Mouse (Mus musculus) midbrain, embryonic 10.5 days (tissue): ENCODE measurements around the gene Gimap9. TPM values are rescaled to one million over a fixed set of nuclear protein-coding genes. Genes with fewer than 3 reads are reported as not detected.

Source experiments
- DNase-seq: peaks from one replicate; pipeline ENCODE4 v3.0.0-alpha.2; 2017; ENCODE audit warnings: low spot score
- H3K27ac ChIP-seq: fragments of 300-500 bp; sonication (generic); replicated peaks from 2 replicates; pipeline ENCODE4 v1.5.1; 2016; ENCODE audit warnings: mild to moderate bottlenecking
- H3K27me3 ChIP-seq: fragments of 300-500 bp; sonication (generic); 2 replicates; pipeline ENCODE4 v1.6.1; 2016; ENCODE audit warnings: low read depth, mild to moderate bottlenecking; ENCODE audit not compliant: poor library complexity, severe bottlenecking
- H3K36me3 ChIP-seq: fragments of 300-500 bp; sonication (generic); 2 replicates; pipeline ENCODE4 v1.6.1; 2016; ENCODE audit warnings: mild to moderate bottlenecking, moderate library complexity
- H3K4me1 ChIP-seq: fragments of 300-500 bp; sonication (generic); 2 replicates; pipeline ENCODE4 v1.6.1; 2016
- H3K4me3 ChIP-seq: fragments of 300-500 bp; sonication (generic); 2 replicates; pipeline ENCODE4 v1.5.1; 2016; ENCODE audit warnings: mild to moderate bottlenecking, moderate library complexity
- H3K9me3 ChIP-seq: fragments of 300-500 bp; sonication (generic); replicated peaks from 2 replicates; pipeline ENCODE4 v1.6.1; 2016; ENCODE audit warnings: mild to moderate bottlenecking
- WGBS: fragments of 180-500 bp; shearing (Covaris S2); methylation state at CpG from one replicate; pipeline ENCODE4 v1.1.7; 2016; 5-methylcytosine and 5-hydroxymethylcytosine counted together
- polyA plus RNA-seq: library from polyadenylated mRNA; unstranded; fragments of >200 nt; fragmentation: Nextera tagmentation; extraction: Ambion mirVana; gene quantifications from 2 replicates; pipeline ENCODE4 v1.2.1, GENCODE M21; 2016

Gimap9 gene
- polyA plus RNA-seq, 1 experiment from 2014 or later: 3.9 TPM

GRCm38 (mm10) chr6:48702601-48703000, 26.7 kb downstream of the Gimap9 start:
- Histone ChIP-seq H3K9me3 (no peaks in the 10 kb centered on the region), H3K27ac (no peak overlapping the region), H3K4me1 (0 out of 2 replicates have a peak, but pooled peaks cover 5% of the 10 kb centered on the region), H3K27me3 (no peaks in the 10 kb centered on the region), H3K4me3 (no peak overlapping the region), H3K36me3 (no peaks in the 10 kb centered on the region)
- no peak for DNase-seq
- 67% methylated on average over 5 of the region's 5 CpGs for WGBS

- H3K4me1 ChIP-seq: 0 out of 2 replicates have a peak, but pooled peaks cover 5% of the 10 kb centered on the region
- no peaks in the 10 kb centered on the region for H3K36me3 ChIP-seq
- no peak overlapping the region for H3K4me3 ChIP-seq
- DNase-seq: no peak
- H3K27ac ChIP-seq: no peak overlapping the region
- no peaks in the 10 kb centered on the region for H3K27me3 ChIP-seq
- no peaks in the 10 kb centered on the region for H3K9me3 ChIP-seq
Observed at GRCm38 (mm10) chr6:48704146-48704545, 28.2 kb downstream of the Gimap9 start.

GRCm38 (mm10) chr6:48706130-48706529, 30.2 kb downstream of the Gimap9 start:
- H3K27ac ChIP-seq: no peak overlapping the region
- no peak overlapping the region for H3K4me3 ChIP-seq
- no peak for DNase-seq
- 44% methylated on average over 3 of the region's 3 CpGs for WGBS
- 0 out of 2 replicates have a peak, but pooled peaks cover 5% of the 10 kb centered on the region for H3K4me1 ChIP-seq
- no peaks in the 10 kb centered on the region for H3K27me3 ChIP-seq
- H3K36me3 ChIP-seq: no peaks in the 10 kb centered on the region
- no peaks in the 10 kb centered on the region for H3K9me3 ChIP-seq

GRCm38 (mm10) chr6:48718455-48718854, 42.5 kb downstream of the Gimap9 start, which contains the start of the genes Gm28053 and Gimap7:
TSS of gene Gm28053 (plus strand) at chr6:48718607.
TSS of gene Gimap7 (plus strand) at chr6:48718621.
- no peak for DNase-seq
- Histone ChIP-seq H3K9me3 (no peaks in the 10 kb centered on the region), H3K27ac (no peak within 1 kb of the TSS), H3K36me3 (no peaks in the 10 kb centered on the region), H3K4me1 (no peaks in the 10 kb centered on the region), H3K4me3 (no peak within 1 kb of the TSS), H3K27me3 (no peaks in the 10 kb centered on the region)
- 59% methylated on average over 2 of the region's 2 CpGs for WGBS

GRCm38 (mm10) chr6:48720326-48720725, 44.4 kb downstream of the Gimap9 start:
- H3K27me3 ChIP-seq: no peaks in the 10 kb centered on the region
- no peak overlapping the region for H3K27ac ChIP-seq
- no peaks in the 10 kb centered on the region for H3K9me3 ChIP-seq
- WGBS: 89% methylated on average over 4 of the region's 4 CpGs
- H3K4me1 ChIP-seq: peaks cover 2% of the 10 kb centered on the region
- no peaks in the 10 kb centered on the region for H3K36me3 ChIP-seq
- H3K4me3 ChIP-seq: no peak overlapping the region
- no peak for DNase-seq

GRCm38 (mm10) chr6:48723468-48723867, 47.5 kb downstream of the Gimap9 start:
- no peak for DNase-seq
- Histone ChIP-seq H3K27me3 (no peaks in the 10 kb centered on the region), H3K4me1 (peaks cover 9% of the 10 kb centered on the region), H3K27ac (no peak overlapping the region), H3K36me3 (no peaks in the 10 kb centered on the region), H3K4me3 (no peak overlapping the region), H3K9me3 (no peaks in the 10 kb centered on the region)
- WGBS: 86% methylated on average over 8 of the region's 8 CpGs

GRCm38 (mm10) chr6:48725476-48725875, 49.5 kb downstream of the Gimap9 start:
- no peaks in the 10 kb centered on the region for H3K27me3 ChIP-seq
- no peak overlapping the region for H3K4me3 ChIP-seq
- WGBS: 20% methylated on average over 1 of the region's 1 CpGs
- no peak for DNase-seq
- no peak overlapping the region for H3K27ac ChIP-seq
- peaks cover 9% of the 10 kb centered on the region for H3K4me1 ChIP-seq
- no peaks in the 10 kb centered on the region for H3K9me3 ChIP-seq
- no peaks in the 10 kb centered on the region for H3K36me3 ChIP-seq

GRCm38 (mm10) chr6:48727761-48728160, 51.8 kb downstream of the Gimap9 start:
- Histone ChIP-seq H3K9me3 (no peaks in the 10 kb centered on the region), H3K4me3 (no peak overlapping the region), H3K27ac (no peak overlapping the region), H3K36me3 (no peaks in the 10 kb centered on the region), H3K27me3 (no peaks in the 10 kb centered on the region), H3K4me1 (peaks cover 9% of the 10 kb centered on the region)
- WGBS: 91% methylated on average over 5 of the region's 5 CpGs
- DNase-seq: no peak

Other genes with a start within 250 kb of the Gimap9 start
- gene Zfp467, start 230.3 kb upstream of the Gimap9 start, polyA plus RNA-seq: 10.1 and 13.6 TPM in 2 replicates
- gene Sspo, start 227.9 kb upstream of the Gimap9 start, polyA plus RNA-seq: 0.07 and 0.21 TPM in 2 replicates
- gene Atp6v0e2, start 138.5 kb upstream of the Gimap9 start, polyA plus RNA-seq: 59.0 and 71.9 TPM in 2 replicates
- 17.1 and 21.8 TPM in 2 replicates for gene Lrrc61, start 121.3 kb upstream of the Gimap9 start, polyA plus RNA-seq
- 0.51 and 1.3 TPM in 2 replicates for gene Rarres2, start 103.3 kb upstream of the Gimap9 start, polyA plus RNA-seq
- gene Gm45021, start 86.5 kb upstream of the Gimap9 start, polyA plus RNA-seq: not detected in 2 replicates
- gene Repin1, start 82.2 kb upstream of the Gimap9 start, polyA plus RNA-seq: 58.9 and 59.4 TPM in 2 replicates
- gene Gm44965, start 82.2 kb upstream of the Gimap9 start, polyA plus RNA-seq: 0.39 and 0.50 TPM in 2 replicates
- gene Zfp775, start 74.1 kb upstream of the Gimap9 start, polyA plus RNA-seq: 10.3 and 11.4 TPM in 2 replicates
- gene AI854703, start 49.4 kb upstream of the Gimap9 start, polyA plus RNA-seq: 0.89 TPM in 2 replicates
- gene Gimap8, start 28.9 kb upstream of the Gimap9 start, polyA plus RNA-seq: 0.44 and 0.82 TPM in 2 replicates
- 5.2 and 5.6 TPM in 2 replicates for gene Gimap4, start 8.4 kb downstream of the Gimap9 start, polyA plus RNA-seq
- 6.7 and 8.4 TPM in 2 replicates for gene Gimap6, start 32.1 kb downstream of the Gimap9 start, polyA plus RNA-seq
- gene Gm28053, start 42.5 kb downstream of the Gimap9 start, polyA plus RNA-seq: 0.49 and 1.2 TPM in 2 replicates
- gene Gimap7, start 42.5 kb downstream of the Gimap9 start, polyA plus RNA-seq: not detected in 2 replicates
- 4.6 and 5.7 TPM in 2 replicates for gene Gimap1, start 62.9 kb downstream of the Gimap9 start, polyA plus RNA-seq
- gene Gimap5, start 70.1 kb downstream of the Gimap9 start, polyA plus RNA-seq: 0.96 and 1.0 TPM in 2 replicates
- gene Gimap3, start 94.7 kb downstream of the Gimap9 start, polyA plus RNA-seq: not detected in 2 replicates
- gene Tmem176a, start 164.8 kb downstream of the Gimap9 start, polyA plus RNA-seq: 10.9 and 14.4 TPM in 2 replicates
- gene Tmem176b, start 165.4 kb downstream of the Gimap9 start, polyA plus RNA-seq: 24.0 and 46.1 TPM in 2 replicates
- not detected in 2 replicates for gene Aoc1, start 196.8 kb downstream of the Gimap9 start, polyA plus RNA-seq